Mouse (Mus musculus) embryonic facial prominence, embryonic 12.5 days (tissue): ENCODE results near the gene Kalrn. TPM values are rescaled to one million over a fixed set of nuclear protein-coding genes. Genes with fewer than 3 reads are reported as not detected.

Source experiments
- ATAC-seq: fragments of 200-750 bp; cut with Nextera tagmentation; 2 replicates; pipeline ENCODE4 v1.8.0; 2017; ENCODE audit not compliant: insufficient number of reproducible peaks, insufficient read depth, low FRiP score, low TSS enrichment
- H3K27ac ChIP-seq: fragments of 300-500 bp; sonication (generic); 2 replicates; pipeline ENCODE4 v1.5.1; 2016; ENCODE audit warnings: mild to moderate bottlenecking
- H3K27me3 ChIP-seq: fragments of 300-500 bp; sonication (generic); 2 replicates; pipeline ENCODE4 v1.6.1; 2016; ENCODE audit warnings: mild to moderate bottlenecking, moderate library complexity
- H3K36me3 ChIP-seq: fragments of 300-500 bp; sonication (generic); 2 replicates; pipeline ENCODE4 v1.6.1; 2016; ENCODE audit warnings: mild to moderate bottlenecking
- H3K4me1 ChIP-seq: fragments of 300-500 bp; sonication (generic); 2 replicates; pipeline ENCODE4 v1.6.1; 2016
- H3K4me2 ChIP-seq: fragments of 300-500 bp; sonication (generic); replicated peaks from 2 replicates; pipeline ENCODE4 v1.6.1; 2016; ENCODE audit warnings: mild to moderate bottlenecking, moderate library complexity
- H3K4me3 ChIP-seq: fragments of 300-500 bp; sonication (generic); 2 replicates; pipeline ENCODE4 v1.5.1; 2016; ENCODE audit warnings: mild to moderate bottlenecking
- H3K9ac ChIP-seq: fragments of 300-500 bp; sonication (generic); 2 replicates; pipeline ENCODE4 v1.6.1; 2016; ENCODE audit warnings: mild to moderate bottlenecking, moderate library complexity
- H3K9me3 ChIP-seq: fragments of 300-500 bp; sonication (generic); 2 replicates; pipeline ENCODE4 v1.6.1; 2016; ENCODE audit warnings: mild to moderate bottlenecking, moderate library complexity
- WGBS: fragments of 180-500 bp; shearing (Covaris S2); methylation state at CpG from one replicate; pipeline ENCODE4 v1.1.7; 2016; 5-methylcytosine and 5-hydroxymethylcytosine counted together
- polyA plus RNA-seq: library from polyadenylated mRNA; unstranded; fragments of >200 nt; fragmentation: Nextera tagmentation; extraction: Ambion mirVana; gene quantifications from 2 replicates; pipeline ENCODE4 v1.2.1, GENCODE M21; 2016

Gene Kalrn
- polyA plus RNA-seq, 1 experiment from 2014 or later: 19.2 TPM

DNA sequence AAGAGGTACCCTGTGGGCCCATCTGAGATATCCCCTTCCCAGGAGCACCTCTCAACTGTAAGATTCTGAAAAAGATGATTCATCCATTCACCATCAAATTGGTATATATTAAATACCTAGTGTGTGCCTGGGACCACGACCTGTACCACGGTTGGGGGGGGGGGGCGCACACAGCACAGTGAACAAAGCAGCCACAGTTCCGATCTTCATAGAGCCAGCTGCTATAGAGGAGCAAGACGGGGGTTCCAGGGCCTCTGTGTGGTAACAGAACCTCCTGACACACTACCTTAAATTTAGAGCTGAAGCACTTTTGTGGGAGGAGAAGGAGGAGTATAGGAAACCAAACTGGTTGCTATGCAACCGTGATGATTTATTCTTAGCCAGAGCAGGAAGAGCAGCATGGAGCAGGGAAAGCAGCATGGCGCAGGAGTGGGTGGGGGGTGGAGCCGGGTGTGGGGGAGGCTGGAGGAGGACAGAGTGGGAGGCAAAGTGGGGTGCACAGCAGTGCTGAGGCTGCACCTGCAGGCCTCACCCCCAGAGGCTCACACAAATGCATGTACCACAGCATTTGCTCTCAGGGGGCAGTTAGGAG lies 104.0 kb downstream of the Kalrn start:
- ATAC-seq: peak; percentile 43; the same call in 1 of the 2 replicates
- peaks cover 56% of the 10 kb centered on the region for H3K4me1 ChIP-seq
- no peak overlapping the region for H3K27ac ChIP-seq
- H3K9ac ChIP-seq: no peak overlapping the region
- 56% methylated on average over 8 of the region's 8 CpGs for WGBS
- no peaks in the 10 kb centered on the region for H3K36me3 ChIP-seq
- no peaks in the 10 kb centered on the region for H3K9me3 ChIP-seq
- H3K4me2 ChIP-seq: 0 out of 2 replicates have a peak overlapping the region, but pooled peaks have one; percentile 2
- no peak overlapping the region for H3K4me3 ChIP-seq
- no peaks in the 10 kb centered on the region for H3K27me3 ChIP-seq

DNA sequence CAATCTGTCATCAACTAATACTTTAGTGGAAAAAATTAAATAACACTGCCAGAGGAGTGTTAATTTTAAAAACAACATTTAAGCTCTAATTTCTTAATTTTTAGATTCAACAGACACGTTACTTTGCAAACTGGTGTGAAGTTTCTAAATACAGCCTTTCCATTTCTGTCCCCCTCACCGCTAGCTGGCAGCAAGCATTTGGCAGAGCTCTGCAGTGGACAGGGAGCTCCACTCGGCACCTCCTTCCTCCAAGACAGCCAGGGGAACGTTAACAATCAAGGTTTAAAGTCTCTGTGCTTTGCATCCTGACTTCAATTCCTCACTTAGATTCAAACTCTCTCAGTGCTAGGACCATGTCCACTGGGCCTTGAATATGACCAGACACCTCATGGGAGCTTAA lies 106.7 kb downstream of the Kalrn start:
- no peaks in the 10 kb centered on the region for H3K27me3 ChIP-seq
- H3K27ac ChIP-seq: no peak overlapping the region
- H3K36me3 ChIP-seq: no peaks in the 10 kb centered on the region
- 49% methylated on average over 4 of the region's 4 CpGs for WGBS
- no peak for ATAC-seq
- no peak overlapping the region for H3K4me3 ChIP-seq
- peaks cover 36% of the 10 kb centered on the region for H3K4me1 ChIP-seq
- no peak overlapping the region for H3K4me2 ChIP-seq
- no peaks in the 10 kb centered on the region for H3K9me3 ChIP-seq
- no peak overlapping the region for H3K9ac ChIP-seq

DNA sequence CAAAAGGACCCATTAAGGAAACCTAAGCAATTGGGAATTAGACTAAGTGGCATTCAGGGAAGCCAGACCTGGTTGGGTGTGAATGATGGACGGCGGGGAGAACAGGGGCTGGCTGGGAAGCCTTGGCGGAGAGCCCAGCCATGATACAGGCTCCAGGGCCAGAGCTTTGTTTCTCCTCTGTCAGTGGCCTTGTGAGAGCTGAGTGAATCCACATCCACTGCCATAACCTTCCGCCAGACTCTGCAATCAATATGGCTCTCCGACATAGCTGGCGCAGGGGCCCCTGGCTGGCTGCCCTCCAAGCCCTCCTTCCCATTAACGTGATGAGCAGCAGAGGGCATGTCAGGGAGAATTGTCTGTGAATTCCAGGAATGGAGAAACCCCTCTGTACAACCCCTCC lies 117.0 kb downstream of the Kalrn start:
- no peaks in the 10 kb centered on the region for H3K27me3 ChIP-seq
- H3K4me1 ChIP-seq: peaks cover 15% of the 10 kb centered on the region
- H3K9me3 ChIP-seq: no peaks in the 10 kb centered on the region
- no peak overlapping the region for H3K9ac ChIP-seq
- no peak overlapping the region for H3K4me2 ChIP-seq
- 69% methylated on average over 7 of the region's 7 CpGs for WGBS
- no peak overlapping the region for H3K4me3 ChIP-seq
- H3K27ac ChIP-seq: no peak overlapping the region
- H3K36me3 ChIP-seq: no peaks in the 10 kb centered on the region
- no peak; the same call in 1 of the 2 replicates for ATAC-seq

DNA sequence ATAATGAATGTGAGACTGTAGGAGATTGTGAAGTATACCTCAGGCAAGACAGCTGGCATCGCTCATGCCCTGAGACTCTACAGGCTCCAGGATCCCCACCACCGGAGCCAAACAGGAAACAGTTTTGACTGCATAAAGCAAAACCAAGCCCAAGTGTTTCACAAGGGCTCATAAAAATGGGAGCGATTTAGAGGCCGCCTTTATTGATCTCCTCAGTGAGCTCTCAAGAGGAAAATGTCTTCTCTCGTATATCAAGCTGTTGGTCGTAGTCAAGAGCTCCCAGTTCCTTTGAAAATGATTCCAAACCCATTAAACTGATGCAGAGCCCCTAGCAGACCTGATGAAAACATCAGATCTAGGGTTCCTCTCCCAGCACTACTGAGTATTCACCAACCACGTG lies 127.7 kb downstream of the Kalrn start:
- 74% methylated on average over 7 of the region's 7 CpGs for WGBS
- Histone ChIP-seq H3K4me2 (no peak overlapping the region), H3K4me1 (peaks cover 20% of the 10 kb centered on the region), H3K9me3 (no peaks in the 10 kb centered on the region), H3K27me3 (no peaks in the 10 kb centered on the region), H3K4me3 (no peak overlapping the region), H3K9ac (no peak overlapping the region), H3K36me3 (no peaks in the 10 kb centered on the region), H3K27ac (no peak overlapping the region)
- no peak for ATAC-seq

DNA sequence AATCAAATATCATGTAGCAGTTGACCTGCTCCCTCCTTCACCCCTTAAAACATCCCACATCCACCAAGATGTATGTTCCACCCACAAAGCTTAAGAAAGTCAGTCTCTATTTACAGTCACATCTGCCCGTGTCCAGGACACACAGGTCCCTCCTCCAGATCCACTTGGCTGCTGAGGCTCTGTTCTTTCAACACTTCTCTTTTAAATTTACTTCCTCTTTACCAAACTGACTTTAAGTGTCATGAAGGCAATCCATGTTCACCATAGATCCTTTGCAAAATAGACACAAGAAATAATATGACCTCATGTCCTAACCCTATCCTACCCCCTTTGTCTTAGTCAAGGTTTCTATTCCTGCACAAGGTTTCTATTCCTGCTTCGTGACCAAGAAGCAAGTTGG lies 131.6 kb downstream of the Kalrn start:
- no peaks in the 10 kb centered on the region for H3K36me3 ChIP-seq
- H3K27ac ChIP-seq: peak overlapping the region; percentile 79
- WGBS: 84% methylated on average over 2 of the region's 2 CpGs
- H3K4me2 ChIP-seq: no peak overlapping the region
- H3K27me3 ChIP-seq: no peaks in the 10 kb centered on the region
- H3K4me1 ChIP-seq: peaks cover 31% of the 10 kb centered on the region
- H3K9ac ChIP-seq: no peak overlapping the region
- no peaks in the 10 kb centered on the region for H3K9me3 ChIP-seq
- ATAC-seq: no peak
- no peak overlapping the region for H3K4me3 ChIP-seq

DNA sequence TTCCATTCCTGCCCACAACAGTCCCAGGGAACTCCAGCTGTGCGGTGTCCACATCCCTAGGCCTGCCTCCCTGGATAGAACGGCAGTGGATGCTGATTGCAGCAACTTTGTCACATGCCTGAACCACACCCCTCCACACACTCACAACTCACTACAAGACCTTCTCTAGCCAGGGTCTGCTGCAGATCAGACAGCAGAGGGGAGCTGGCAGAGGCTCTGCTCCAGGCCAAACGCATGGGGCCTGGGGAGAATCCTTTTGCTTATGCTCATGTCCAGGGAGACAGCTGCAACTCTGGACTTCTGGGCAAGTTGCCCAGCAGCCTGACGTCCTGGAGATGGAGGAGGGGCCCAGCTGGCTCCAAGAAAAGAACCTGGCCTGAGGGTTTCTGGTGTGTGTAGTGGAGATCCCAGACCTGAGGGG lies 132.3 kb downstream of the Kalrn start:
- no peak overlapping the region for H3K9ac ChIP-seq
- peaks cover 29% of the 10 kb centered on the region for H3K4me1 ChIP-seq
- WGBS: 28% methylated on average over 4 of the region's 4 CpGs

DNA sequence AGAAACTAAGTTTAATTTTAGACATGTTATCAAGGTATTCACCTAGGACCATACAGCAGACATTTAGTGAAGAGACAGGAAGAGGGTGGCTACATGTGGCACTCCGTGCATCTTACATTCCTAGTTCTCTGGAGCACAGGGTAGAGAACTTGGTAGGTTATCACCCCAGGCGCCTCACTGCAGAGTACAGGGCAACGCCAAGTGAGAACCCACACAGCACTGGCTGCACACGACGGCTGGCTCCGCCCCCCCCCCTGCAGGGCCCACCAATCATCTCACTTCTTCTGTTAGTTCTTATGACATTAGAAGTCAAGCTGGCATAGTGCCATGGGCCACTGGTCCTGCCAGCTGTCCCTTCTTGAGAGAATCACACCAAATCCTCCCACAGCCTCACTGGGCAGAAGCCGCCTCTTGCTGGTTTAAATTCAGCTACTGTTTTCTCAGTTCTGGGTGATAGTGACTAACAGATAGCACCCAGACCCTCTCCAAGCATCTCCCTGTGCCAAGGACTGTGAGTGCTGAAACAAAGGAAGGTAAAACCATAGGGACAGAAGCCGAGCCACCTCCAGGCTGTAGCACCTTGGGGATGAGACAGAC lies 133.2 kb downstream of the Kalrn start:
- no peak for ATAC-seq
- H3K4me1 ChIP-seq: peaks cover 29% of the 10 kb centered on the region

More for the DNA sequence above, 132.3 kb downstream of the Kalrn start:
- Histone ChIP-seq H3K4me2 (no peak overlapping the region), H3K4me3 (no peak overlapping the region), H3K36me3 (no peaks in the 10 kb centered on the region), H3K9me3 (no peaks in the 10 kb centered on the region), H3K27me3 (no peaks in the 10 kb centered on the region), H3K27ac (peak overlapping the region; percentile 79)
- peak; percentile 89 for ATAC-seq

DNA sequence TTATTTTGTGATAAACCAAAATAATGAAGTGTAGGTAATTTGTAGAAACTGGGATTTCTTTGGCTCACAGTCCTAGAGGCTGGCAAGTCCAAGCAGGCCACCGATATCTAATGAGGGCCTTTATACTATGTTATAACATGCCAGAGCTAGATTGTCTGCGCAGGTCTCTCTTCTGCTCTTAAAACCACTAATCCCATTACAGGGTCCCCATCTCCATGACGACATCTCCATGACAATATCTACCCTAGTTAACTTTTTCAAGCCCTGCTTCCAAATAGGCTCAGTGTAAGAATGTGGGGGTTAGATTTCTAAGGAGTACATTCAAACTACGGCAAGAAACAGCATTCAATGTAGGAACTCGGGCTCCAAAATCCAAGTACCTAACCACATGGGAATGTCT lies 143.2 kb downstream of the Kalrn start:
- ATAC-seq: 0 out of 2 replicates have a peak, but pooled peaks have one; percentile 28
- H3K4me1 ChIP-seq: peaks cover 18% of the 10 kb centered on the region
- no peak overlapping the region for H3K27ac ChIP-seq
- no peaks in the 10 kb centered on the region for H3K9me3 ChIP-seq
- no peak overlapping the region for H3K4me3 ChIP-seq
- WGBS: 61% methylated on average over 5 of the region's 5 CpGs
- no peaks in the 10 kb centered on the region for H3K27me3 ChIP-seq
- H3K9ac ChIP-seq: no peak overlapping the region
- no peak overlapping the region for H3K4me2 ChIP-seq
- no peaks in the 10 kb centered on the region for H3K36me3 ChIP-seq

More for the DNA sequence above, 133.2 kb downstream of the Kalrn start:
- H3K9ac ChIP-seq: no peak overlapping the region
- H3K4me2 ChIP-seq: no peak overlapping the region
- H3K4me3 ChIP-seq: no peak overlapping the region
- no peaks in the 10 kb centered on the region for H3K9me3 ChIP-seq
- H3K27me3 ChIP-seq: no peaks in the 10 kb centered on the region
- no peaks in the 10 kb centered on the region for H3K36me3 ChIP-seq
- 86% methylated on average over 8 of the region's 8 CpGs for WGBS
- peak overlapping the region; percentile 79; the same call in 1 of the 2 replicates for H3K27ac ChIP-seq

DNA sequence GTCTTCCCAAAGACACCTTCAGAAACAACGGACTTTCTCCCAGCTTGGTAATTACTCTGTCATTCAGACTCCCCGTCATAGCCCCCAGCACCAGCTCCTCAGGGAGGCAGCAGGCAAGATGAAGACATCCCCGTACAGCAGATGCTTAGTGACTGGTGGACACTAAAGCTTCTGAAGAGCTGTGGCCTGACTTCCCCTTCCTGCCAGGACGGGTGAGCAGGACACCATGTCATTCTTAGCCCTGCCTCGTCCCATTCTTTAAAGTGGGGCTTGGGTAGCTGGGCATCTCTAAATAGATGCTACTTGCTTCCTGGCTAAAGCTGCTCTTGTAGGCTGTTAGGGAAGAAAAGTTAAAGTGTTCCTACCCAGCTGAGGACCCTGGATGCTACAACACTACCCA lies 145.7 kb downstream of the Kalrn start:
- H3K4me3 ChIP-seq: no peak overlapping the region
- H3K4me1 ChIP-seq: peaks cover 24% of the 10 kb centered on the region

DNA sequence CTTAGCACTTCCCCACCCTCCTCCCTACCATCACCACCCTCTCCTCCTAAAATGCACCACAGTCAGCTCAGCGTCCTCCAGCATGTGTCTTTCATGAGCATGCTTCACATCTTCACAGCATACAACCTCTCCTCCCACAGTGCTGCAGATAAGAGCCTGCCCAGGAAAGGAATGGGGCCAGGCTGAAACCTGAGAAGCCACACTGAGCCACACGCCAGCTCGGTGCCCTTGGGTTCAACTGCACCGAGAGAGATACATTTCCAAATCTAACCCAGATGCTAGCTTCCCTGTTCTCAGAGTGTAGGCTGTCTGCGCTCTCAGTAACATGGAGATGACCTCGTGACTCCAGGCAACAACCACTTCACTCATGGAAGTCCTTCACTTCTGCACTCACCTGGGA lies 151.9 kb downstream of the Kalrn start:
- Histone ChIP-seq H3K4me1 (peaks cover 41% of the 10 kb centered on the region), H3K9ac (no peak overlapping the region), H3K4me3 (no peak overlapping the region), H3K36me3 (no peaks in the 10 kb centered on the region), H3K27ac (peak overlapping the region; percentile 65; the same call in 1 of the 2 replicates), H3K9me3 (no peaks in the 10 kb centered on the region), H3K27me3 (no peaks in the 10 kb centered on the region), H3K4me2 (peak overlapping the region; percentile 16)
- 11% methylated on average over 6 of the region's 6 CpGs for WGBS
- ATAC-seq: peak; percentile 83

More for the DNA sequence above, 145.7 kb downstream of the Kalrn start:
- 65% methylated on average over 5 of the region's 5 CpGs for WGBS
- no peak overlapping the region for H3K27ac ChIP-seq
- no peak for ATAC-seq
- no peaks in the 10 kb centered on the region for H3K27me3 ChIP-seq
- no peak overlapping the region for H3K4me2 ChIP-seq
- H3K9me3 ChIP-seq: no peaks in the 10 kb centered on the region
- H3K9ac ChIP-seq: no peak overlapping the region
- H3K36me3 ChIP-seq: no peaks in the 10 kb centered on the region

DNA sequence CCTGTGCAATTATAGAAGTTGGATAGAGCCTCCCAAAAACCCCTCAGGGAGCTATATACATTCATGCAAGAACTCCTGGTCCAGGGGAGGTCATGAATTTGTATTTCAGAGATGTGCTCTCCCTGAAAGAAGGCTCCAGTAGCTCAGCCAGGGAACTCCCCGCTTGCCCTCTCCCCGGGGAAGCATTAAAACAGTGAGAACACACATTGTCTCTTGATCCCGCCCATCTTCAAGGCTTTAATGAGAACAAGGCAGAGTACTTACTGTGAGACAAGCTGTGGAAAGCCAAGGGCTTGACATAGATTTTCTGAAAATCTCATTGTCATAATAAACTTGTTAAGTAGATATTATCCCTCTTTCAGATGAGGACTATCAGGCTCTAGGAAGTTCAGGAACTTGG lies 155.4 kb downstream of the Kalrn start:
- no peak for ATAC-seq

DNA sequence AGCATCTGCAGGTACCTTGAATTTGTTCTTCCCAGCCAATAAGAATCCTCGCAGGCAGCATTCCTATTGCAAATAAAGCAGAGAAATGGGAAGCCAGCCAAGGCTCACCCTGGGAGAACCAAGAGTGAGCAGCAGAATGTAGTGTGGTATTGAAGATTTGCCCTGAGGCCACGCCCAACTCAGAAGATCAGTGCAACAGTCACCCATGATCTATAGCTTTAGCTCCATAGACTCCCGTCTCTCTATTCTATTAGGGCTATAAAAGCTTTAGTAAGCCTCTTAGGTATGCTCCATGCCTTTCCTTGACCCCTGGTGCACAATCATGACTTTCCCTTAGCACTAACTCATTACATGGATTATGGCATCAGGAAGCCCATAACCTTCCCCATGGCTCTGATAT lies 155.9 kb downstream of the Kalrn start:
- no peak overlapping the region for H3K27ac ChIP-seq
- H3K4me1 ChIP-seq: peaks cover 45% of the 10 kb centered on the region
- no peak overlapping the region for H3K4me2 ChIP-seq
- H3K4me3 ChIP-seq: no peak overlapping the region
- H3K9me3 ChIP-seq: no peaks in the 10 kb centered on the region
- H3K36me3 ChIP-seq: no peaks in the 10 kb centered on the region
- ATAC-seq: no peak
- no peak overlapping the region for H3K9ac ChIP-seq
- no peaks in the 10 kb centered on the region for H3K27me3 ChIP-seq
- 92% methylated on average over 3 of the region's 3 CpGs for WGBS

More for the DNA sequence above, 155.4 kb downstream of the Kalrn start:
- Histone ChIP-seq H3K36me3 (no peaks in the 10 kb centered on the region), H3K4me3 (no peak overlapping the region), H3K4me1 (peaks cover 40% of the 10 kb centered on the region), H3K4me2 (no peak overlapping the region), H3K9me3 (no peaks in the 10 kb centered on the region), H3K9ac (no peak overlapping the region), H3K27me3 (no peaks in the 10 kb centered on the region), H3K27ac (no peak overlapping the region)
- 33% methylated on average over 3 of the region's 3 CpGs for WGBS
